Mouse (Mus musculus) kidney, adult 2 months (tissue): Measurements from ENCODE around the gene Nid1.

ENCODE experiments used
- CTCF ChIP-seq: fragments of 200-500 bp; conservative IDR thresholded peaks from 2 replicates; pipeline ENCODE4 v1.5.1; 2011; ENCODE audit warnings: low read depth, mild to moderate bottlenecking, control low read depth, low read length, moderate library complexity, mixed read lengths; ENCODE audit not compliant: insufficient read depth, insufficient read length
- POLR2A ChIP-seq: fragments of 200-500 bp; IDR thresholded peaks from one replicate; pipeline ENCODE4 v1.6.1; 2011; ENCODE audit warnings: low read depth, low read length, control low read depth

DNA sequence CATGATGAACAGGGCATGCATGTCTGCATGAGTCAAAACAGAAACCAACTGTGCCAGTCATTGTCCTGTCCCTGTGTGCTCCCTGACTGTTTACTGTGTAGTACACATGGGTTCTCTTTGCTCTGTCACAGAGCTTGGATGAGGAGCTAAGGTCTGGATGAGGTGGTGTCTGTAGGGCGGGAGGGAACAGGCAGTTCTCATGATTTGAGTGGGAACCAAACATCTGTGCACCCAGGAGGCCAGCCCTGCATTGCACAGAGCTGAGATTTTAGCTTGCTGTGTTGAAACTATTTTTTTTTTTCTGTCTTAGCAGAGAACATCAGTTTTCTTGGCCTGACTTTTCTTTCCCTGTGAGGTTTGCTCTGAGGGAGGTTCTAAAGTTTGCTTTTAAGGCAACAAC is 50.5 kb downstream of the Nid1 start:
- TF ChIP-seq CTCF = no peak
- TF ChIP-seq POLR2A = no peak
